Mouse (Mus musculus) kidney, postnatal 0 days (tissue): ENCODE measurements around the gene Pon3. TPM values are rescaled to one million over a fixed set of nuclear protein-coding genes. Genes with fewer than 3 reads are reported as not detected.

Experiments used
- ATAC-seq: fragments of 200-750 bp; cut with Nextera tagmentation; replicated peaks from 2 replicates; pipeline ENCODE4 v1.8.0; 2017; ENCODE audit warnings: low read depth, moderate number of reproducible peaks, moderate TSS enrichment, moderate library complexity; ENCODE audit not compliant: low FRiP score
- DNase-seq: peaks from one replicate; pipeline ENCODE4 v3.0.0-alpha.2; 2016; ENCODE audit warnings: low spot score
- H3K27ac ChIP-seq: fragments of 300-500 bp; sonication (generic); 2 replicates; pipeline ENCODE4 v1.5.1; 2014; ENCODE audit warnings: mild to moderate bottlenecking
- H3K27me3 ChIP-seq: fragments of 300-500 bp; sonication (generic); 2 replicates; pipeline ENCODE4 v1.6.1; 2014; ENCODE audit warnings: low read length, mixed read lengths; ENCODE audit not compliant: insufficient read depth
- H3K36me3 ChIP-seq: fragments of 300-500 bp; sonication (generic); 2 replicates; pipeline ENCODE4 v1.6.1; 2014; ENCODE audit warnings: low read length, mixed read lengths; ENCODE audit not compliant: insufficient read depth
- H3K4me1 ChIP-seq: fragments of 300-500 bp; sonication (generic); replicated peaks from 2 replicates; pipeline ENCODE4 v1.6.1; 2014; ENCODE audit warnings: antibody characterized with exemption, low read length, mixed read lengths; ENCODE audit not compliant: insufficient read depth
- H3K4me2 ChIP-seq: fragments of 300-500 bp; sonication (generic); 2 replicates; pipeline ENCODE4 v1.6.1; 2014; ENCODE audit warnings: mild to moderate bottlenecking, low read length, moderate library complexity, mixed read lengths
- H3K4me3 ChIP-seq: fragments of 300-500 bp; sonication (generic); replicated peaks from 2 replicates; pipeline ENCODE4 v1.5.1; 2014; ENCODE audit warnings: low read depth, low read length
- H3K9ac ChIP-seq: fragments of 300-500 bp; sonication (generic); 2 replicates; pipeline ENCODE4 v1.6.1; 2014; ENCODE audit warnings: low read depth, low read length
- H3K9me3 ChIP-seq: fragments of 300-500 bp; sonication (generic); replicated peaks from 2 replicates; pipeline ENCODE4 v1.6.1; 2016; ENCODE audit warnings: low read length, inconsistent platforms, mixed read lengths
- CTCF ChIP-seq: IDR thresholded peaks from 2 replicates; pipeline ENCODE4 v1.5.1; 2016; ENCODE audit warnings: antibody characterized with exemption, low read depth, mild to moderate bottlenecking, moderate library complexity
- WGBS: fragments of 180-500 bp; shearing (Covaris S2); extraction: QIAGEN DNeasy Blood & Tissue Kit; methylation state at CpG from one replicate; pipeline ENCODE4 v1.1.7; 2014; 5-methylcytosine and 5-hydroxymethylcytosine counted together
- polyA plus RNA-seq: library from polyadenylated mRNA; unstranded; fragments of >200 nt; fragmentation: Nextera tagmentation; extraction: Ambion mirVana; gene quantifications from 2 replicates; pipeline ENCODE4 v1.2.1, GENCODE M21; 2015

The Pon3 gene
- polyA plus RNA-seq, 1 experiment from 2014 or later = 13.1 TPM

DNA sequence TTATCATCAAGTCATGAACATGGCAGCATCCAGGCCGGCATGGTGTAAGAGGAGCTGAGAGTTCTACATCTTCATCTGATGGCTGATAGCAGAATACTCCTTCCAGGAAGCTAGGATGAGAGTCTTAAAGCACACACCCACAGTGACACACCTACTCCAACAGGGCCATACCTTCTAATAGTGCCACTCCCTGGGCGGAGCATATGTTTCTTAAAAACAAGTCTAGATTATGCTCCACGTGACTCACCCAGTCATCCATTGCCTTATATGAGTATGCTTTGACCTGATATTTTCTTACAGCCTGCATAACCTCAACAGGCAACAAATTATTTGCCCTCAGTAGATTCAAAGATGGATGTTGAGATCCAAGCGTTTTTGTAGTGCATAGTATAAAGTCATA is 37.9 kb downstream of the Pon3 start:
- H3K27ac ChIP-seq = no peak overlapping the region
- no peaks in the 10 kb centered on the region for H3K9me3 ChIP-seq
- 94% methylated on average over 4 of the region's 4 CpGs for whole genome bisulfite sequencing
- no peak overlapping the region for H3K4me3 ChIP-seq
- no peak overlapping the region for H3K9ac ChIP-seq
- no peaks in the 10 kb centered on the region for H3K27me3 ChIP-seq
- no peak for TF ChIP-seq CTCF
- no peak for DNase-seq
- ATAC-seq = no peak
- no peak overlapping the region for H3K4me2 ChIP-seq
- no peaks in the 10 kb centered on the region for H3K4me1 ChIP-seq
- no peaks in the 10 kb centered on the region for H3K36me3 ChIP-seq

DNA sequence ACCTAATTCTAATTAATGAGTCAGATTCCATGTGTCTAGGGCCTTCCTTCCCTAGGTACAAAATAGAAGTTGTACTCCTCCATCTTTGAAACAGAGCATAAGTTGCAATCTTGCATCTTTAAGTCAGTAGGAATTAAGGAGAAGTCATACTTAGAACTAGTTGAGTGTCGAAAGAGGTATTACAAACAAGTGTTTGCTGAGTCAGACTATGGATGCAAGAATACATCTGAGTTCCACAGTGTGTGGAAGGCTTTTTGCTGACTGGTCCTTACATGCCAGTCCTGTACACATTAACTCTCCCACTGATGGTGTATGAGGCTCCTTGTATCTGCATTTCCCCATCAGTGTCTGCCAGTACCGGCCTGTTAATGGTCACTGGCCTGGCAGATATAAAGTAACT is 48.3 kb downstream of the Pon3 start:
- ATAC-seq (no peak), DNase-seq (no peak)
- H3K27me3 ChIP-seq = no peaks in the 10 kb centered on the region
- no peak overlapping the region for H3K27ac ChIP-seq
- H3K36me3 ChIP-seq = no peaks in the 10 kb centered on the region
- TF ChIP-seq CTCF = no peak
- 59% methylated on average over 2 of the region's 2 CpGs for WGBS
- H3K9ac ChIP-seq = no peak overlapping the region
- no peaks in the 10 kb centered on the region for H3K9me3 ChIP-seq
- H3K4me2 ChIP-seq = no peak overlapping the region
- H3K4me3 ChIP-seq = no peak overlapping the region
- no peaks in the 10 kb centered on the region for H3K4me1 ChIP-seq

DNA sequence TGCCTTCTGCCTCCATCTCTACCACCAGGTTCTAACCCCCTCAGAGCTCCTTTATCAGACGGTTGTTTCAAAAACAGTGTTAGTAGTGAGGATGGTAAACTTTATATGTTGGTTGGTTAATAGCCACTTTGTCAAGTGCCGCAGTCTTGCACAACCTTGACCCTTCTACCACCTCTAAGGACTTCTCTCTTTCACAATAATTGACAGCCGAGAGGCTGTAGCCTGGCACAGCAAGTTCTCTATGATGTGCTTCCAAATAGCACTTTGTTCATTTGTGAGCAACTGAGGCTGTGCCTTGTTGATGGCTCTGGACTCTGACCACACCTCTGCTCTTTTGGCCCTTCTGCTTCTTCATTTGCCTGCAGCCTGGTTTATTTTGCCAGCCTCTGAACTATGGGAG is 56.2 kb downstream of the Pon3 start:
- DNase-seq = no peak

DNA sequence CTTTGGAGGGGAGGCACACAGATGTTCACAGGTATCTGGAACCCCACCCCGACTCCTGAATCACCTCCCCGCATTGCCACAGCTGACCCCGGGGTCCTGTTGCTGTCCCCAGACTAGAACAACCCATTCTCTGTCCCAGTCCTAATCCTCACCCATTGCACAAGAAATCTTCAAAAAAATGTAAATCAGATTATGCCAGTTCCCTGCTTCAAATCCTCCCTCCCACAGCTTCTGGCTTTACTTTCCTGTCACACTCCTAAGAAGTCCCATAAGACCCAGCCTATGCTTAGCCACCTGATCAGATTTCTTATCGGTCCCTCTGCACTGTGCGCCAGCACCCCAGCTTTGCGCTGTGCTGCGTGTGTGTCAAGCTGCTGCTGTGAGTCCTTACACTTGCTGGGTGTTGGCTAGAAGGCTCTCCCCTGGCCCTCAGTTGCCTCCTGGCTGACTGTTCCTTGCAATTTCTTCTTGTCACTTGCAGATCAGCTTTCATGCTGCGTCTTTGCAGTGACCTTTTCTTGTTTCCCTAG is 56.6 kb downstream of the Pon3 start:
- Histone ChIP-seq H3K4me2 (no peak overlapping the region), H3K4me3 (no peak overlapping the region), H3K27ac (no peak overlapping the region), H3K36me3 (no peaks in the 10 kb centered on the region), H3K4me1 (no peaks in the 10 kb centered on the region), H3K9ac (no peak overlapping the region), H3K27me3 (no peaks in the 10 kb centered on the region), H3K9me3 (no peaks in the 10 kb centered on the region)
- DNase-seq (no peak), ATAC-seq (no peak)
- WGBS = 87% methylated on average over 8 of the region's 8 CpGs
- no peak for TF ChIP-seq CTCF

More for the DNA sequence above, 56.2 kb downstream of the Pon3 start:
- Histone ChIP-seq H3K4me2 (no peak overlapping the region), H3K4me3 (no peak overlapping the region), H3K27ac (no peak overlapping the region), H3K4me1 (no peaks in the 10 kb centered on the region), H3K36me3 (no peaks in the 10 kb centered on the region), H3K9me3 (no peaks in the 10 kb centered on the region), H3K9ac (no peak overlapping the region), H3K27me3 (no peaks in the 10 kb centered on the region)
- WGBS = 77% methylated on average over 3 of the region's 3 CpGs
- no peak for TF ChIP-seq CTCF
- no peak for ATAC-seq

DNA sequence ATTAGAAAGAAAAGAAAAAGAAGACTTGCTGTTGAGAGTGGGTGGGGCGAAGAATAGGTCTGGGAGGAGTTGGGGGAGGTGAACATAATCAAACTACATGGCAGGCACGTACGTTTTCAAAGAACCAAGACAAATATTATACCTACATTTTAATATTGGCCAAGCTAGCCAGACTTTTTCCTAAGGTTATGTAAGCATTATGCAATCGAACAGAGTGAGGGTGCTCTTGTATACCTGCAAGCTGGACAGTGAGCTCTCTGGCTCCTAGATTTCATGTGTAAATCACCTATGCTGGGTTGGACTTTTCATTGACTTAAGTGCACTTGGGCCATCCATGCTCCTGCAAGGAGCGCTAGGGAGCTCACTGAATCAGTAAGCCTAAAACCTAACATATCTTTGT is 57.5 kb downstream of the Pon3 start:
- Histone ChIP-seq H3K36me3 (no peaks in the 10 kb centered on the region), H3K4me3 (no peak overlapping the region), H3K9ac (no peak overlapping the region), H3K4me2 (no peak overlapping the region), H3K4me1 (no peaks in the 10 kb centered on the region), H3K27me3 (no peaks in the 10 kb centered on the region), H3K27ac (no peak overlapping the region), H3K9me3 (no peaks in the 10 kb centered on the region)
- WGBS = 91% methylated on average over 5 of the region's 5 CpGs
- DNase-seq (no peak), ATAC-seq (no peak)
- no peak for TF ChIP-seq CTCF

DNA sequence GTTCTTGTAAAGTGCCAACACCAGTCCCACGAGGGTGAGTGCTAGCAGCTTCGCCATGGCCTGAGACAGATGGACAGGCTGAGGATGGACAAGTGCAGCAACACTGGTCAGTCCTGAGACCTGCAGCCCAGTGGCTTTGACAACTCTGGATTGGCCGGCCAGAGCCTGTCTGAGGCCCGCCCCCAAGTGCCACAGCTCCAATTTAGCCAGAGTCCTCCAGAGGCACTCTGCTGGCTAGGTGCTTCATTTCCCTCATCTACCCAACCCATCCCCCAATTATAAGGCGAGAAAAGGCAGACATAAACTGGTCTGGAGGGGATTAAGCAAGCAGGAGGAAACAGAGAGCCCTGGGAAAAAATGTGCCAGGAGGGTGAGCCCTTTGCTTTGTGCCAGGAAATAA is 62.4 kb downstream of the Pon3 start, which contains the start of gene Pon1:
TSS of gene Pon1 (minus strand) at position 254 of the 400 bp plus-strand sequence.
- Histone ChIP-seq H3K4me2 (no peak within 1 kb of the TSS), H3K36me3 (no peaks in the 10 kb centered on the region), H3K4me3 (no peak within 1 kb of the TSS), H3K27ac (no peak within 1 kb of the TSS), H3K9ac (no peak within 1 kb of the TSS), H3K4me1 (no peaks in the 10 kb centered on the region), H3K27me3 (no peaks in the 10 kb centered on the region), H3K9me3 (no peaks in the 10 kb centered on the region)
- DNase-seq (no peak), ATAC-seq (no peak)
- TF ChIP-seq CTCF = no peak
- 40% methylated on average over 5 of the region's 5 CpGs for WGBS

DNA sequence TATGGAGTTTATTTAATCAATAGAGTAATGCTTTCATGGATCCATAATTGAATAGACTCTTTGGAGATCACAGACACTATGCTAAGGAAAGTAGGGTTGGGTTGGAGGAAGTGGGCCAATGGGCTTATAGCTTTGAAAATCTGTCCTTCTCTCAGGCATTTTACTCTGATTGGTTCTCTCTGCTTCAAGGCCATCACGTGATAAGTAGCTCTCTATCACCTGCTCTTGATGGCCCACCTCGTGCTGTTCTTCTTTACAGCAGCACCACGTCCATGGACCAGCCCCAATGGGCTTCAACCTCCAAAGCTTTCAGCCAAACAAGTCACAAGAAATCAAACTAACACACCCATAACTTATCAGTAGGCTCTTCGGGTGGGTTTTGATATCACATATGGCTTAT is 65.3 kb downstream of the Pon3 start:
- no peak overlapping the region for H3K4me2 ChIP-seq
- no peaks in the 10 kb centered on the region for H3K9me3 ChIP-seq
- H3K36me3 ChIP-seq = no peaks in the 10 kb centered on the region
- 85% methylated on average over 4 of the region's 4 CpGs for WGBS
- H3K4me3 ChIP-seq = no peak overlapping the region
- H3K27ac ChIP-seq = no peak overlapping the region
- no peaks in the 10 kb centered on the region for H3K4me1 ChIP-seq
- H3K9ac ChIP-seq = no peak overlapping the region
- no peak for DNase-seq
- no peak for ATAC-seq
- H3K27me3 ChIP-seq = no peaks in the 10 kb centered on the region
- TF ChIP-seq CTCF = no peak
